Mouse (Mus musculus): Measurements from ENCODE around the gene Tmem267. TPM values are rescaled to one million over a fixed set of nuclear protein-coding genes. Genes with fewer than 3 reads are reported as not detected.
"Not testable (repeated sequence)": the region's sequence is repeated elsewhere in the genome, so short reads cannot be mapped to it uniquely, and the experiment has no call there.

Gene Tmem267
- polyA plus RNA-seq (2015; fragmentation: Nextera tagmentation; extraction: Ambion mirVana), result 3.0 and 4.2 TPM in 2 replicates

GRCm38 (mm10) chr13:119487880-119488580 lies at the start of gene Tmem267, which contains the start of gene 3110070M22Rik:
Gene Tmem267 (plus strand): TSS chr13:119488039.
Gene 3110070M22Rik (minus strand): TSS chr13:119488383.
- no peak for ATAC-seq
- H3K4me1 ChIP-seq (replicated peaks), result no peaks in the 10 kb centered on the region
- peaks cover 16% of the 10 kb centered on the region for H3K9me3 ChIP-seq
- H3K27me3 ChIP-seq, result no peaks in the 10 kb centered on the region
- peak within 1 kb of the TSS; percentile 33 for H3K4me2 ChIP-seq (replicated peaks)
- no peak within 1 kb of the TSS for H3K4me3 ChIP-seq (replicated peaks)
- peak within 1 kb of the TSS; percentile 55 for H3K27ac ChIP-seq
- 73% methylated on average over 87 of the region's 87 CpGs for WGBS
- H3K36me3 ChIP-seq, result peaks cover 38% of the 10 kb centered on the region
- H3K9ac ChIP-seq (replicated peaks), result peak within 1 kb of the TSS; percentile 6; the same call in 1 of the 2 replicates

- no peak for ATAC-seq
- Histone ChIP-seq H3K36me3 (peaks cover 54% of the 10 kb centered on the region), H3K9ac (replicated peaks) (no peak overlapping the region), H3K27me3 (no peaks in the 10 kb centered on the region), H3K4me1 (replicated peaks) (no peaks in the 10 kb centered on the region), H3K27ac (no peak overlapping the region), H3K9me3 (no peaks in the 10 kb centered on the region), H3K4me2 (replicated peaks) (no peak overlapping the region), H3K4me3 (replicated peaks) (no peak overlapping the region)
- 94% methylated on average over 1 of the region's 1 CpGs for WGBS
These were observed 45.6 kb upstream of the Tmem267 start for GRCm38 (mm10) chr13:119442244-119442643.

GRCm38 (mm10) chr13:119453563-119453962 lies 34.3 kb upstream of the Tmem267 start:
- H3K27me3 ChIP-seq, result no peaks in the 10 kb centered on the region
- peaks cover 54% of the 10 kb centered on the region for H3K36me3 ChIP-seq
- H3K4me2 ChIP-seq (replicated peaks), result no peak overlapping the region
- H3K9me3 ChIP-seq, result no peaks in the 10 kb centered on the region
- no peak overlapping the region for H3K9ac ChIP-seq (replicated peaks)
- WGBS, result 98% methylated on average over 4 of the region's 4 CpGs
- no peak for ATAC-seq
- H3K4me3 ChIP-seq (replicated peaks), result no peak overlapping the region
- no peaks in the 10 kb centered on the region for H3K4me1 ChIP-seq (replicated peaks)
- no peak overlapping the region for H3K27ac ChIP-seq

- H3K9ac ChIP-seq (replicated peaks), result no peak overlapping the region
- H3K27ac ChIP-seq, result no peak overlapping the region
- ATAC-seq, result no peak
- peaks cover 52% of the 10 kb centered on the region for H3K36me3 ChIP-seq
- no peak overlapping the region for H3K4me3 ChIP-seq (replicated peaks)
- H3K27me3 ChIP-seq, result no peaks in the 10 kb centered on the region
- no peak overlapping the region for H3K4me2 ChIP-seq (replicated peaks)
- no peaks in the 10 kb centered on the region for H3K9me3 ChIP-seq
- H3K4me1 ChIP-seq (replicated peaks), result no peaks in the 10 kb centered on the region
These were observed 32.8 kb upstream of the Tmem267 start for GRCm38 (mm10) chr13:119455082-119455481.

GRCm38 (mm10) chr13:119456342-119456741 lies 31.5 kb upstream of the Tmem267 start:
- WGBS, result 96% methylated on average over 7 of the region's 7 CpGs
- no peak overlapping the region for H3K4me2 ChIP-seq (replicated peaks)
- H3K4me1 ChIP-seq (replicated peaks), result no peaks in the 10 kb centered on the region
- H3K9ac ChIP-seq (replicated peaks), result no peak overlapping the region
- no peak overlapping the region for H3K4me3 ChIP-seq (replicated peaks)
- no peaks in the 10 kb centered on the region for H3K27me3 ChIP-seq
- no peak for ATAC-seq
- no peaks in the 10 kb centered on the region for H3K9me3 ChIP-seq
- no peak overlapping the region for H3K27ac ChIP-seq
- H3K36me3 ChIP-seq, result peaks cover 40% of the 10 kb centered on the region

- Histone ChIP-seq H3K36me3 (peaks cover 17% of the 10 kb centered on the region), H3K9ac (replicated peaks) (peak overlapping the region; percentile 79), H3K4me3 (replicated peaks) (peak overlapping the region; percentile 67), H3K4me2 (replicated peaks) (peak overlapping the region; percentile 76), H3K27me3 (no peaks in the 10 kb centered on the region), H3K9me3 (no peaks in the 10 kb centered on the region), H3K27ac (peak overlapping the region; percentile 80), H3K4me1 (replicated peaks) (peaks cover 24% of the 10 kb centered on the region)
- ATAC-seq, result peak; percentile 83
- WGBS, result 8% methylated on average over 10 of the region's 10 CpGs
These were observed 25.8 kb upstream of the Tmem267 start for GRCm38 (mm10) chr13:119461900-119462595.

GRCm38 (mm10) chr13:119462596-119463560 lies 25.0 kb upstream of the Tmem267 start, which contains the start of gene 4833420G17Rik:
Gene 4833420G17Rik (plus strand): TSS chr13:119462768.
- peak within 1 kb of the TSS; percentile 67 for H3K4me3 ChIP-seq (replicated peaks)
- H3K4me2 ChIP-seq (replicated peaks), result peak within 1 kb of the TSS; percentile 76
- WGBS, result 6% methylated on average over 57 of the region's 57 CpGs
- peaks cover 24% of the 10 kb centered on the region for H3K4me1 ChIP-seq (replicated peaks)
- no peaks in the 10 kb centered on the region for H3K27me3 ChIP-seq
- no peaks in the 10 kb centered on the region for H3K9me3 ChIP-seq
- H3K9ac ChIP-seq (replicated peaks), result peak within 1 kb of the TSS; percentile 79
- ATAC-seq, result peak; percentile 98
- H3K27ac ChIP-seq, result peak within 1 kb of the TSS; percentile 80
- peaks cover 24% of the 10 kb centered on the region for H3K36me3 ChIP-seq

GRCm38 (mm10) chr13:119476631-119477030 lies 11.2 kb upstream of the Tmem267 start:
- Histone ChIP-seq H3K9ac (replicated peaks) (no peak overlapping the region), H3K27ac (no peak overlapping the region), H3K4me2 (replicated peaks) (no peak overlapping the region), H3K36me3 (peaks cover 72% of the 10 kb centered on the region), H3K4me3 (replicated peaks) (no peak overlapping the region), H3K27me3 (no peaks in the 10 kb centered on the region), H3K4me1 (replicated peaks) (no peaks in the 10 kb centered on the region), H3K9me3 (no peaks in the 10 kb centered on the region)
- no peak for ATAC-seq
- 89% methylated on average over 9 of the region's 9 CpGs for WGBS

- H3K9me3 ChIP-seq, result no peaks in the 10 kb centered on the region
- ATAC-seq, result no peak
- no peak overlapping the region for H3K4me3 ChIP-seq (replicated peaks)
- no peak overlapping the region for H3K9ac ChIP-seq (replicated peaks)
- H3K27ac ChIP-seq, result no peak overlapping the region
- H3K4me1 ChIP-seq (replicated peaks), result no peaks in the 10 kb centered on the region
- H3K36me3 ChIP-seq, result peaks cover 67% of the 10 kb centered on the region
- no peaks in the 10 kb centered on the region for H3K27me3 ChIP-seq
- 88% methylated on average over 2 of the region's 2 CpGs for WGBS
- H3K4me2 ChIP-seq (replicated peaks), result no peak overlapping the region
These were observed 10.1 kb upstream of the Tmem267 start for GRCm38 (mm10) chr13:119477789-119478188.

- Histone ChIP-seq H3K27ac (no peak overlapping the region), H3K36me3 (peaks cover 42% of the 10 kb centered on the region), H3K9ac (replicated peaks) (no peak overlapping the region), H3K4me3 (replicated peaks) (no peak overlapping the region), H3K27me3 (no peaks in the 10 kb centered on the region), H3K4me2 (replicated peaks) (peak overlapping the region; percentile 33), H3K4me1 (replicated peaks) (no peaks in the 10 kb centered on the region), H3K9me3 (peaks cover 16% of the 10 kb centered on the region)
- no peak for ATAC-seq
- WGBS, result 66% methylated on average over 7 of the region's 7 CpGs
These were observed 485 bp upstream of the Tmem267 start for GRCm38 (mm10) chr13:119487354-119487753.

GRCm38 (mm10) chr13:119492083-119492482 lies 4.2 kb downstream of the Tmem267 start:
- H3K4me1 ChIP-seq (replicated peaks); ATAC-seq; H3K27ac ChIP-seq; H3K9ac ChIP-seq (replicated peaks); H3K36me3 ChIP-seq; H3K4me2 ChIP-seq (replicated peaks); H3K4me3 ChIP-seq (replicated peaks); H3K27me3 ChIP-seq: not testable (repeated sequence)
- 92% methylated on average over 10 of the region's 10 CpGs for WGBS
- peaks cover 20% of the 10 kb centered on the region for H3K9me3 ChIP-seq

Data from midbrain, embryonic 13.5 days (tissue).